17 mouse cellular contexts compared by ENCODE assay signal in the genomic region with DNA sequence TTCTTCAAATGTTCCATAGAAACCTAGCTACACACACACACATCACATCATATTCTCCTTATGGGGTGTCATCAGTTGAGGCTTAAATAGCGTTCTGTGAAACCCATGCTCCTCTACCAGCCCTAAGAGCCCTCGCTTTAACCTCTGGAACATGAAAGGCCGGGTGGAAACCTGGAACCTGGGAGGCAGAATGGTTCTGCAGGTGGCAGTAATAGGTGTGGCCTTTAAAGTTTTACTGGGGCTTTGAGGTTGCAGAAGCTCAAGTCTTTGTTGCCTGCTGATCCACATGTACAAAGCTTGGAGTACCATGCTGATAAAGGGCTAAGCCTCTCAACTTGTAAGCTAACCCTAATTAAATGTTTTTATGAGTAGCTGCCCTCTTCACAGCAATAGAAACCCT. TPM values are rescaled to one million over a fixed set of nuclear protein-coding genes. Genes with fewer than 3 reads are reported as not detected.
A peak's percentile ranks its signal among the peaks of the same experiment; 100 is the strongest.
DNase-seq lines count a peak whose midpoint lies in the region; ATAC-seq and TF ChIP-seq lines count a peak whose summit lies in the region.
"Had no signal": no experiment of that assay in that cellular context is flagged by ENCODE, and none has a peak within 500 bp of the region (broad histone marks: within the 10 kb centered on the region; RNA-seq: fewer than 3 reads in every experiment).

No protein-coding gene starts in this region.

- no peaks in the 10 kb centered on the region for H3K4me1 ChIP-seq in hindbrain, embryonic 11.5 days (replicated peaks; ENCODE audit: control insufficient read depth, insufficient read depth, low read length)
- H3K4me1 ChIP-seq in hindbrain, embryonic 10.5 days (replicated peaks), result no peaks in the 10 kb centered on the region
- no peaks in the 10 kb centered on the region for H3K4me1 ChIP-seq in lung, embryonic 14.5 days (ENCODE audit: insufficient read depth)
- H3K4me1 ChIP-seq in MEL (ENCODE audit: control insufficient read depth in 1 of 2, insufficient read depth in 2 of 2, low read length in 2 of 2), result no peaks in the 10 kb centered on the region
- no peaks in the 10 kb centered on the region for H3K4me1 ChIP-seq in limb, embryonic 12.5 days (replicated peaks)
- H3K4me1 ChIP-seq: heart, embryonic 15.5 days had no signal

- no peak overlapping the region for H3K9ac ChIP-seq in hindbrain, embryonic 11.5 days (ENCODE audit: low read depth, low read length)
- no peak overlapping the region for H3K9ac ChIP-seq in lung, embryonic 14.5 days
- no peak overlapping the region for H3K9ac ChIP-seq in MEL (ENCODE audit: control insufficient read depth, low read depth, low read length, poor library complexity, severe bottlenecking)
- H3K9ac ChIP-seq in limb, embryonic 12.5 days (replicated peaks), result no peak overlapping the region
- H3K9ac ChIP-seq: heart, embryonic 15.5 days had no signal

- no peak overlapping the region for H3K4me3 ChIP-seq in hindbrain, embryonic 11.5 days (ENCODE audit: low read depth, low read length)
- H3K4me3 ChIP-seq in hindbrain, embryonic 10.5 days, result no peak overlapping the region
- no peak overlapping the region for H3K4me3 ChIP-seq in lung, embryonic 14.5 days (ENCODE audit: low read depth, low read length)
- no peak overlapping the region for H3K4me3 ChIP-seq in MEL (ENCODE audit: control insufficient read depth in 1 of 2, insufficient read depth in 1 of 2, low read depth in 2 of 2, low read length in 2 of 2)
- H3K4me3 ChIP-seq in limb, embryonic 12.5 days (replicated peaks), result no peak overlapping the region
- H3K4me3 ChIP-seq: heart, embryonic 15.5 days had no signal

- peaks cover 45% of the 10 kb centered on the region for H3K36me3 ChIP-seq in hindbrain, embryonic 11.5 days (ENCODE audit: control insufficient read depth, insufficient read depth, low read length)
- peaks cover 99% of the 10 kb centered on the region for H3K36me3 ChIP-seq in hindbrain, embryonic 10.5 days
- peaks cover 100% of the 10 kb centered on the region for H3K36me3 ChIP-seq in lung, embryonic 14.5 days (ENCODE audit: insufficient read depth)
- peaks cover 7 to 10% of the 10 kb centered on the region in 2 experiments for H3K36me3 ChIP-seq in MEL (ENCODE audit: control insufficient read depth in 1 of 2, insufficient read depth in 2 of 2, low read length in 2 of 2)
- peaks cover 100% of the 10 kb centered on the region for H3K36me3 ChIP-seq in limb, embryonic 12.5 days

- ATAC-seq in hindbrain, embryonic 11.5 days (ENCODE audit: low FRiP score), result no peak
- no peak for ATAC-seq in lung, embryonic 14.5 days (ENCODE audit: insufficient read depth)
- ATAC-seq in limb, embryonic 12.5 days (ENCODE audit: insufficient number of reproducible peaks, insufficient read depth, low FRiP score, low TSS enrichment, low read depth), result no peak
- ATAC-seq: CD4-positive, CD25-positive, alpha-beta regulatory T cell, adult 4 months had no signal

- no peak for TF ChIP-seq EP300 in MEL (IDR thresholded peaks at IDR 0.05; ENCODE audit: low read depth in 1 of 2, low read length in 2 of 2)

- no peak overlapping the region for H3K27ac ChIP-seq in hindbrain, embryonic 11.5 days (ENCODE audit: low read depth, low read length)
- H3K27ac ChIP-seq in hindbrain, embryonic 10.5 days, result no peak overlapping the region
- H3K27ac ChIP-seq in lung, embryonic 14.5 days (ENCODE audit: low read depth), result no peak overlapping the region
- no peak overlapping the region for H3K27ac ChIP-seq in MEL (ENCODE audit: control insufficient read depth, low read depth, low read length)
- 0 out of 2 replicates have a peak overlapping the region, but pooled peaks have one; percentile 5 for H3K27ac ChIP-seq in limb, embryonic 12.5 days

- no peaks in the 10 kb centered on the region for H3K27me3 ChIP-seq in hindbrain, embryonic 11.5 days (ENCODE audit: control insufficient read depth, insufficient read depth, low read length)
- H3K27me3 ChIP-seq in hindbrain, embryonic 10.5 days (ENCODE audit: insufficient read depth, poor library complexity, severe bottlenecking), result no peaks in the 10 kb centered on the region
- no peaks in the 10 kb centered on the region for H3K27me3 ChIP-seq in lung, embryonic 14.5 days (ENCODE audit: insufficient read depth, low read length)
- H3K27me3 ChIP-seq in MEL (ENCODE audit: control insufficient read depth in 1 of 2, insufficient read depth in 2 of 2, low read length in 2 of 2), result no peaks in the 10 kb centered on the region
- H3K27me3 ChIP-seq in limb, embryonic 12.5 days, result no peaks in the 10 kb centered on the region
- H3K27me3 ChIP-seq: heart, embryonic 15.5 days had no signal

- 67% methylated on average over 3 of the region's 3 CpGs for WGBS in hindbrain, embryonic 11.5 days
- WGBS in hindbrain, embryonic 10.5 days, result 61% methylated on average over 3 of the region's 3 CpGs
- WGBS in lung, embryonic 14.5 days, result 50% methylated on average over 3 of the region's 3 CpGs
- WGBS in limb, embryonic 12.5 days, result 34% methylated on average over 3 of the region's 3 CpGs

- no peak for TF ChIP-seq RAD21 in MEL (IDR thresholded peaks at IDR 0.05; ENCODE audit: low read depth, low read length)

- TF ChIP-seq CTCF in lung, embryonic 14.5 days (IDR thresholded peaks at IDR 0.05; ENCODE audit: low read depth), result no peak
- TF ChIP-seq CTCF in MEL (IDR thresholded peaks at IDR 0.05 in 2 of 3, conservative IDR thresholded peaks at IDR 0.05 in 1 of 3; ENCODE audit: control insufficient read depth in 1 of 3, insufficient read depth in 1 of 3, low read depth in 2 of 3, low read length in 3 of 3, poor library complexity in 1 of 3, severe bottlenecking in 1 of 3), result no peak

- TF ChIP-seq POLR2A in MEL (IDR thresholded peaks at IDR 0.05; ENCODE audit: control insufficient read depth in 1 of 2, insufficient read depth in 1 of 2, low read depth in 1 of 2, low read length in 2 of 2, poor library complexity in 1 of 2), result no peak; a peak in 1 of 4 replicates

- H3K79me2 ChIP-seq in MEL (ENCODE audit: control insufficient read depth, insufficient read depth, low read length, poor library complexity), result peaks cover 1% of the 10 kb centered on the region; the same call in 1 of the 2 replicates

- peak; percentile 25 for DNase-seq in hindbrain, embryonic 11.5 days (ENCODE audit: low spot score)
- no peak for DNase-seq in hindbrain, embryonic 10.5 days (ENCODE audit: low spot score)
- peak; percentile 16 for DNase-seq in lung, embryonic 14.5 days
- DNase-seq in lung, adult 18-20 months, result no peak
- DNase-seq in MEL (ENCODE audit: low read depth, low spot score), result peak; percentile 48
- no peak for DNase-seq in cerebellum, adult 18-20 months
- DNase-seq in kidney, adult 11 months, result no peak
- DNase-seq: adrenal gland, postnatal 14 days; cerebellum, postnatal 14 days; kidney, postnatal 10 days; lung, postnatal 4 days had no signal

- no peak overlapping the region for H3K4me2 ChIP-seq in hindbrain, embryonic 11.5 days (replicated peaks; ENCODE audit: low read depth, low read length)
- no peak overlapping the region for H3K4me2 ChIP-seq in lung, embryonic 14.5 days
- H3K4me2 ChIP-seq in limb, embryonic 12.5 days, result no peak overlapping the region
- H3K4me2 ChIP-seq: heart, embryonic 15.5 days had no signal

- H3K9me3 ChIP-seq in hindbrain, embryonic 11.5 days (ENCODE audit: control insufficient read depth, low read length), result no peaks in the 10 kb centered on the region
- H3K9me3 ChIP-seq in hindbrain, embryonic 10.5 days, result peaks cover 7% of the 10 kb centered on the region; the same call in 1 of the 2 replicates
- H3K9me3 ChIP-seq in lung, embryonic 14.5 days (ENCODE audit: low read depth, low read length), result no peaks in the 10 kb centered on the region
- no peaks in the 10 kb centered on the region for H3K9me3 ChIP-seq in MEL (replicated peaks; ENCODE audit: insufficient read depth, low read length)
- H3K9me3 ChIP-seq in limb, embryonic 12.5 days, result no peaks in the 10 kb centered on the region
- H3K9me3 ChIP-seq: heart, embryonic 15.5 days had no signal

RNA-seq across cellular contexts. Expression of gene Bag6, which starts 12.4 kb away (rescaled TPM):
- polyA plus RNA-seq in hindbrain, embryonic 11.5 days (2014; fragmentation: Nextera tagmentation; extraction: Ambion mirVana), result 105 and 117 TPM in 2 replicates
- polyA plus RNA-seq in hindbrain, embryonic 10.5 days (2016; fragmentation: Nextera tagmentation; extraction: Ambion mirVana), result 70.3 and 77.6 TPM in 2 replicates
- polyA plus RNA-seq in lung, embryonic 14.5 days (2014; fragmentation: Nextera tagmentation; extraction: Ambion mirVana), result 65.9 and 69.1 TPM in 2 replicates
- 98.2 and 102 TPM in 2 replicates for total RNA-seq in MEL (2012; rRNA removed)
- 100 to 1,000 TPM in 1 of 2 experiments, not detected in 1; 283 TPM for polyA plus RNA-seq in MEL (2012; ENCODE audit: insufficient read depth in 1 of 2, insufficient read length in 2 of 2, low read depth in 1 of 2, low replicate concordance in 2 of 2, missing spikeins in 1 of 2)
- 70.4 TPM in 2 replicates for polyA plus RNA-seq in limb, embryonic 12.5 days (2016; fragmentation: Nextera tagmentation; extraction: Ambion mirVana)

RNA-seq across cellular contexts. Expression of gene Apom, which starts 15.5 kb away (rescaled TPM):
- polyA plus RNA-seq in hindbrain, embryonic 11.5 days (2014; fragmentation: Nextera tagmentation; extraction: Ambion mirVana), result 0.34 and 0.49 TPM in 2 replicates
- 0.16 and 0.49 TPM in 2 replicates for polyA plus RNA-seq in hindbrain, embryonic 10.5 days (2016; fragmentation: Nextera tagmentation; extraction: Ambion mirVana)
- 0.31 and 0.67 TPM in 2 replicates for polyA plus RNA-seq in lung, embryonic 14.5 days (2014; fragmentation: Nextera tagmentation; extraction: Ambion mirVana)
- 0.15 TPM in 1 of 2 replicates, not detected in the other for total RNA-seq in MEL (2012; rRNA removed)
- polyA plus RNA-seq in MEL (2012; ENCODE audit: insufficient read depth in 1 of 2, insufficient read length in 2 of 2, low read depth in 1 of 2, low replicate concordance in 2 of 2, missing spikeins in 1 of 2), result under 1 TPM in 1 of 2 experiments, not detected in 1; 0.79 TPM
- polyA plus RNA-seq in limb, embryonic 12.5 days (2016; fragmentation: Nextera tagmentation; extraction: Ambion mirVana), result 0.61 and 0.70 TPM in 2 replicates
- total RNA-seq: granulocyte monocyte progenitor cell, adult 5-6 weeks; layer of hippocampus, postnatal 14 days; left cerebral cortex, postnatal 25 days had no signal

RNA-seq across cellular contexts. Expression of gene Prrc2a, which starts 17.3 kb away (rescaled TPM):
- polyA plus RNA-seq in hindbrain, embryonic 11.5 days (2014; fragmentation: Nextera tagmentation; extraction: Ambion mirVana), result 167 and 205 TPM in 2 replicates
- 193 and 221 TPM in 2 replicates for polyA plus RNA-seq in hindbrain, embryonic 10.5 days (2016; fragmentation: Nextera tagmentation; extraction: Ambion mirVana)
- polyA plus RNA-seq in lung, embryonic 14.5 days (2014; fragmentation: Nextera tagmentation; extraction: Ambion mirVana), result 210 and 238 TPM in 2 replicates
- total RNA-seq in MEL (2012; rRNA removed), result 87.6 and 102 TPM in 2 replicates
- 100 to 1,000 TPM in 1 of 2 experiments, 10 to 100 TPM in 1; 71.0 to 663 TPM for polyA plus RNA-seq in MEL (2012; ENCODE audit: insufficient read depth in 1 of 2, insufficient read length in 2 of 2, low read depth in 1 of 2, low replicate concordance in 2 of 2, missing spikeins in 1 of 2)
- 212 and 231 TPM in 2 replicates for polyA plus RNA-seq in limb, embryonic 12.5 days (2016; fragmentation: Nextera tagmentation; extraction: Ambion mirVana)

RNA-seq across cellular contexts. Expression of gene D17H6S53E, which starts 21.2 kb away (rescaled TPM):
- polyA plus RNA-seq in hindbrain, embryonic 11.5 days (2014; fragmentation: Nextera tagmentation; extraction: Ambion mirVana), result 8.4 and 9.2 TPM in 2 replicates
- polyA plus RNA-seq in hindbrain, embryonic 10.5 days (2016; fragmentation: Nextera tagmentation; extraction: Ambion mirVana), result 10.0 and 10.2 TPM in 2 replicates
- polyA plus RNA-seq in lung, embryonic 14.5 days (2014; fragmentation: Nextera tagmentation; extraction: Ambion mirVana), result 6.8 and 7.6 TPM in 2 replicates
- total RNA-seq in MEL (2012; rRNA removed), result 9.3 and 13.6 TPM in 2 replicates
- polyA plus RNA-seq in MEL (2012; ENCODE audit: insufficient read depth in 1 of 2, insufficient read length in 2 of 2, low read depth in 1 of 2, low replicate concordance in 2 of 2, missing spikeins in 1 of 2), result 10 to 100 TPM in 1 of 2 experiments, not detected in 1; 11.6 TPM
- 7.1 and 10.1 TPM in 2 replicates for polyA plus RNA-seq in limb, embryonic 12.5 days (2016; fragmentation: Nextera tagmentation; extraction: Ambion mirVana)

RNA-seq across cellular contexts. Expression of gene Csnk2b, which starts 25.5 kb away (rescaled TPM):
- polyA plus RNA-seq in hindbrain, embryonic 11.5 days (2014; fragmentation: Nextera tagmentation; extraction: Ambion mirVana), result 299 and 310 TPM in 2 replicates
- 303 and 328 TPM in 2 replicates for polyA plus RNA-seq in hindbrain, embryonic 10.5 days (2016; fragmentation: Nextera tagmentation; extraction: Ambion mirVana)
- 288 and 291 TPM in 2 replicates for polyA plus RNA-seq in lung, embryonic 14.5 days (2014; fragmentation: Nextera tagmentation; extraction: Ambion mirVana)
- total RNA-seq in MEL (2012; rRNA removed), result 193 and 222 TPM in 2 replicates
- polyA plus RNA-seq in MEL (2012; ENCODE audit: insufficient read depth in 1 of 2, insufficient read length in 2 of 2, low read depth in 1 of 2, low replicate concordance in 2 of 2, missing spikeins in 1 of 2), result 100 to 1,000 TPM in 1 of 2 experiments, not detected in 1; 607 TPM
- polyA plus RNA-seq in limb, embryonic 12.5 days (2016; fragmentation: Nextera tagmentation; extraction: Ambion mirVana), result 266 and 270 TPM in 2 replicates

Comparison
In these comparisons a context has a peak if more than half of its experiments do, and no peak if none do; other contexts are left out.
1. DNase-seq: peak in hindbrain, embryonic 11.5 days (single experiment), lung, embryonic 14.5 days (single experiment) and MEL (single experiment); none in hindbrain, embryonic 10.5 days (single experiment), lung, adult 18-20 months (0 of 2), cerebellum, adult 18-20 months (0 of 2) and kidney, adult 11 months (single experiment).